ENCODE assay signal across 8 mouse cellular contexts in the genomic region with DNA sequence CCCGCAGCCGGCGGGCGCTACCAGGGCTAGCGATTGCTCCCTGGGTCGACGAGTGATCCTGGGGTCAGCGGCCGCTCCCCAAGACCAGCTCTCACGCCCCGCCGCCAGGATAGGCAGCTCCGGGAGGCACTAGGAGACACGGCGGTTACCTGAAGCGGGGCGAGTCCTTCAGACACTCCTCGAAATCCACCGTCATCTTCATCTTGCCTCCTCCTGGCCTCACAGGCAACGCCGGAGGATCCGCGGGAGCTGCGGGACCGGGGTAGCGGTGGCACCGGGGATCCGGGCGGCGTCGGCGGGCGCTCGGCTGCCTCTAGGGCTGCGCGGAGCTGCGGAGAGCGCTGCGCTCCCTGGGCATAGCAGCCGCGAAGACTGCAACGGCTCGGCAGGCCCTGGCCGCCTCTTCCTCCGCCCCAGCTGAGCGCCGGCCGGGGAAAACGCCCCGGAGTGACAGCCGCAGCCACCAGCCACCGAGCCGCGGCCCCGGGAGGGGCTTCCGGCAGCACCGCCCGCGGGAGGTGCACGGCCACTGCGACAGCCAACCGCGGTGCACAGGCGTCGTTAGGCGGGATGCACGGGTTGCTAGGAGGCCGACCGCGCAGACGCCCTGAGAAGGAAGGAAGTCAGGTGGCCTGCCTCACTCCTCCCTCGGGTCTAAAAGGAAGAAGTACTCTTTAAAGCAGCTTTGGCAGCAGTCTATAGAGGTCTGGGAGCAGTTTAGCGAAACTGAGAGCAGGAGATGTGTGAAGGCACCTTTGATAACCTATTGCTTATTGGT. TPM values are rescaled to one million over a fixed set of nuclear protein-coding genes. Genes with fewer than 3 reads are reported as not detected.
DNase-seq lines count a peak whose midpoint lies in the region; ATAC-seq lines count a peak whose summit lies in the region.

A gene (minus strand): TSS at position 456 of the 778 bp plus-strand sequence.

- peak; percentile 98 for DNase-seq in adipocyte (ENCODE audit: low spot score)
- peak; percentile 98 for DNase-seq in embryo, embryonic 10 days (ENCODE audit: low spot score)
- peak; percentile 96 for DNase-seq in gastrocnemius, postnatal 10 days
- DNase-seq in induced T-regulatory cell, adult 2 months (ENCODE audit: low read depth): peak; percentile 97
- DNase-seq in left cerebral cortex, adult 9 months (ENCODE audit: low spot score in 2 of 2): peak; percentile 96 to 98
- DNase-seq in right cerebral cortex, postnatal 14 days: peak; percentile 97
- peak; percentile 97 to 98 for DNase-seq in urinary bladder, postnatal 36 days (ENCODE audit: low spot score in 2 of 2)

- peak; percentile 97 for ATAC-seq in megakaryocyte progenitor cell, adult 5-6 weeks (replicated peaks; ENCODE audit: poor library complexity)

RNA-seq across cellular contexts. Expression of the gene that starts here (rescaled TPM):
- total RNA-seq in gastrocnemius, postnatal 10 days (2021): 10 to 100 TPM; 21.1 to 23.8 TPM
- 30.1 and 30.7 TPM in 2 replicates for total RNA-seq in megakaryocyte progenitor cell, adult 5-6 weeks (2015)
- 39.4 and 46.9 TPM in 2 replicates for total RNA-seq in megakaryocyte progenitor cell, adult 5-6 weeks (2017)

Comparison
In these comparisons a context has a peak if more than half of its experiments do, and no peak if none do; other contexts are left out.
1. Peak in every context shown above with its lines: DNase-seq and ATAC-seq.